Mouse (Mus musculus) liver, adult 2 months (tissue): ENCODE data around the gene Erh.

Experiments
- CTCF ChIP-seq: fragments of 200-500 bp; IDR thresholded peaks from 2 replicates; pipeline ENCODE4 v1.5.1; 2011; ENCODE audit warnings: low read depth, low read length, control low read depth
- POLR2A ChIP-seq: fragments of 200-500 bp; IDR thresholded peaks from 2 replicates; pipeline ENCODE4 v1.6.1; 2011; ENCODE audit warnings: low read length, control low read depth; ENCODE audit not compliant: insufficient read depth; ENCODE audit errors: extremely low read depth

DNA sequence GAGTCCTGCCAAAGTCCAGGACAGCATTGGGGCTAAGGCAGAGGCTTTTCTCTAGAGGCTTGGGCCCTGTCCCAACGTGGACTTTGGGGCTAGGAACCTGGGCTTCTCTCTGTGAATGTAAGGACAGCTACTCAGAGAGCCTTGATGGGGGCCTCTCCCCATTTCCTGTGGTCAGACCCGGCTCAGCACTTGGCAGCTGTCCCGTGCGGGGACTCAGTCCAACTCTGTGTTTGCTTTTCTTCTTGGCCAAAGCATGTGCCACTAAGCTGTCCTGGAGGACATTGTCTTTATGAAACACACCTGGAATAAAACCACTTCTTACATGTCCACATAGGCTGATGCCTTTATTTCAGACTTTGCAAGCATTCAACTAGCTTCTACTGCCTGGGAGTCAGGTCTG, 40.6 kb downstream of the Erh start:
- no peak for TF ChIP-seq POLR2A
- no peak for TF ChIP-seq CTCF
